Mouse (Mus musculus) gonadal fat pad, adult 2 months (tissue): ENCODE results near the gene Atp5j2. TPM values are rescaled to one million over a fixed set of nuclear protein-coding genes. Genes with fewer than 3 reads are reported as not detected.

ENCODE experiments used
- DNase-seq: peaks from one replicate; pipeline ENCODE4 v3.0.0-alpha.2; 2012; ENCODE audit warnings: low read depth
- polyA plus RNA-seq: library from polyadenylated mRNA; depleted of rRNA; stranded (reverse); fragments of >200 nt; gene quantifications from 2 replicates; pipeline ENCODE4 v1.2.3, GENCODE M21; 2012

Gene Atp5j2
- polyA plus RNA-seq, 1 experiment: 153 TPM

GRCm38 (mm10) chr5:145201321-145201991, 9.6 kb upstream of the Atp5j2 start, which contains the start of gene Zkscan14:
Zkscan14 (minus strand) TSS chr5:145201868.
- DNase-seq: no peak

GRCm38 (mm10) chr5:145200387-145200786, 8.5 kb upstream of the Atp5j2 start:
- DNase-seq: no peak

- no peak for DNase-seq
These were observed 725 bp downstream of the Atp5j2 start for GRCm38 (mm10) chr5:145190875-145191798.

DNA sequence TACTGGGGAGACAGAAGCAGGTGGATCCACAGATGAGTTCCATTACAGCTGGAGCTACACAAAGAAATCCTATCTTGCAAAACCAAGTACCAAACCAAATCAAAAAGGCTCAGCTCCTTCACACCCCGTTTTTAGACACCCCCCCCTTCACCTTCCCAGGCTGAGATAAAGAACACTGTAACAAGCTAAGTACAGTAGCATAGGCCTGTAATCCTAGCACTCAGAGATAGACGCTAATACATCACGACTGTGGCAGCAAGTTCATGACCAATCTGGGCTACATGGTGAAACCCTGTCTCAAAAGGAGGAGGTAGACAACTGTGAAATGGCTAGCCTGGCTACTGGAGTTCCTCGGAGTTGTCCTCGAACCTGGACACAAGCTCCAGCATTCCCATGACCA, 1.5 kb downstream of the Atp5j2 start:
- no peak for DNase-seq

- no peak for DNase-seq
These were observed 2.4 kb downstream of the Atp5j2 start for GRCm38 (mm10) chr5:145189416-145189815.

- DNase-seq: no peak
These were observed 6.6 kb downstream of the Atp5j2 start for GRCm38 (mm10) chr5:145185244-145185643.

DNA sequence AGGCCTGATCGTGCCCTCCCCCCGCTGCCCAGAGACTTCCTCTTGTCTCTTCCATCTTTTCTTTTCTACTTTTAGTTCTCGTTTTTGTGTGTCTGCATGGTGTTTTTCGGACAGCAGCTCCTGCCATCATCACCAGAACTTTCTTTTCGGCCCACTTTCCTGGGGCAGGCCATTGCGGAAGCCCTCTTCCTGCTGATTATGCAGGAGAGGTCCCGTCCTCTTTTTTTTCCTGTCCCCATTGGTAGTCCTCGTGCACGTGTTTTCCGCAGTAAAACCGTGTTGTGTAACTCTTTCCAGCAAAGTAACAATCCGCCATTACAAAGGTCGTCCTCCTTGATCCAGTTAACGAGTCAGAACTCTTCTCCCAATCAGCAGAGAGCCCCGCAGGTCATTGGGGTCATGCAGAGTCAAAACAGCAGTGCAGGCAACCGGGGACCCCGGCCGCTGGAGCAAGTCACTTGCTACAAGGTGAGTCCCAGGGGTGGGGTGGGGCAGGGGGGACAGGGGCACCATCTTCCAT, 13.3 kb downstream of the Atp5j2 start:
- DNase-seq: no peak

GRCm38 (mm10) chr5:145167306-145167661, 24.6 kb downstream of the Atp5j2 start:
- no peak for DNase-seq

DNA sequence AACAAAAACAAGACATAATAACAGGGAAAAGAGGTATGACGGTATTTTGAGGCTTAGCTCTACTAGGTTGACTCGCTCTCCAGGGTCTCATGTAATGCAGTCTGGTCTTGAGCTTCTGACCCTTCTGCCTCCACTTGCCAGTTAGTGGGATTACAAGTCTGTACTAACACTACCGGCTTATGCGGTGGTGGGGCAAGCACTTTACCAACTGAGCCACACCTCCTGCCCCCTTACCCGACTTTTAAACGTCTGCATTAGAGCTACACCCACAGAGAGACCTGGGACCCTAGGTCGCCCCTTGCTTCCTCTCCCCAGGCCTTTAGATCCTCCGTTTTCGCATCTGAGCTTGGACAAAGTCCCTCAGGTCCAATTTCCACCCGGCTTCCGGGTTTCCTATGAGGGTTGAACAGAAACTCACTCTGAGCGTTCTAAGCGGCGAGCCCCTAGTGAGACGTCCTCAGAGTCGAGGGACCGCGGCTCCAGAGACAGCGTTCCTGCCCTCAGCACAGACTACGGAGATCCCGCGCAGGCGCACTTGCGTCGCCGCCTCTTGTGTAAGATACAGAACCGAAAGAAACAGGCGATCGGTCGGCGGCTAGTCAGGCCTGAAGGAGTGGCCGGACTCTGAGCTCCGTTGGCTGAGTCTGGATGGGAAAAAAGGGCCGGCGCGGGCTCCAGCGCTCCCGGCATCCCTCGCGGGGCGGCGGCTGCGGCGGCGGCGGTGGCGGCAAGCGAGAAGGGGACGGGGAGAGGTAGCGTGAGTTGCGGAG, 25.1 kb downstream of the Atp5j2 start, which contains the start of the genes Ptcd1 and Cpsf4:
Gene Ptcd1 (minus strand): TSS at position 573 of the 770 bp plus-strand sequence.
Gene Cpsf4 (plus strand): TSS at position 678 of the 770 bp plus-strand sequence.
- peak; percentile 70 for DNase-seq

GRCm38 (mm10) chr5:145165184-145165583, 26.7 kb downstream of the Atp5j2 start:
- DNase-seq: no peak

DNA sequence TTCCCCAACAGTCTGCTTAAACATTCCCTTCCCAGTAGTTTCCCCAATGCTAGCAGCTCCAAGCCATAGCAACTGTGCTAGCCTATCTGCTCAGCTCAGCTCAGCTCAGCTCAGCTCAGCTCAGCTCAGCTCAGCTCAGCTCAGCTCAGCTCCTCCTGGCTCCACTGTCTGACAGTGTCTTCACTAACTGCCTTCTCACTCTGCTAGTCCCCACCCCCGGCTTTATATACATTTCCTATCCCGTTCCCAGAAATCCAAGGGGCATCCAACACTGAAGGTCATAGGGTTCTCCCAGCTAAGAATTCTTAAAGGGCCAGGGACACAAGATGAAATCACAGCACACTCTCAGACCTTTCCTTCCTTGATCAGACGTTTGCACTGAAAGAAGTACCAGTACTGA, 27.2 kb downstream of the Atp5j2 start:
- DNase-seq: no peak

DNA sequence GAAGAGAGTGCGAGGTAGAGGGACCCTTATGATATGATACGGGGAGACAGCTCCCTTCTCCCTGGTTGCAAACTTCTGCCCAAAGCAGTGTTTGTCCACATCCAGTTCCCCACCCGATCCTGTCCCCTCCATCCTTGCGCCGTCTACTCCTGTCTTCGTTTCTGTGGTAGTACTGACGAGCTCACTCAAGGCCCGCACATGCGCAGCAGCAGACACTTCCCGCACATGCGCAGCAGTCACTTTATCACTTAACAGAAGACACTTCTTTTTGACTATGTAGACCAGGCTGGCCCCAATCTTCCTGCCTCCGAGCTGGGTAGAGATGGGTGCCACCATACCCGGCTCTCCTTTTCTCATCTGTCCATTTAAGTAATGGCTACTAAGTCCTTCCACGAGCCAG, 30.5 kb downstream of the Atp5j2 start:
- no peak for DNase-seq

DNA sequence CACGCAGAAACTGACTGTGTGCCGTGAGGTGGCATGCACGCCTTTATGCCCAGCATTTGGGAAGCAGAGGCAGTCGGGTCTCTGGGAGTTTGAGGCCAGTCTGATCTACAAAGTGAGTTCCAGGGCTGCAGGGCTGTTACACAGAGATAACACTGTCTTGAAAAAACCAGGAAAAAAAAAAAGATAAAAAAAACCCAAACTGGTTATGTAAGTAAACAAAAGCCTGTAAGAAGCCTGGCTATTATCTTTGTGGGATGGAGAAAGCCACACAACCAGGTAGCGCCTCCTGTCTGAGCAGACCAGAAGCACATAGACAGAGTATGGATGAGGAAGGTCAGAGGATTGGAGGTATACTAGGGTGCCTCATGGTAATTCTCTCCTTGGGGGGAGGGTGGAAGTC, 39.2 kb downstream of the Atp5j2 start:
- no peak for DNase-seq

- DNase-seq: no peak
These were observed 42.6 kb downstream of the Atp5j2 start for GRCm38 (mm10) chr5:145149294-145149693.

- no peak for DNase-seq
These were observed 44.1 kb downstream of the Atp5j2 start for GRCm38 (mm10) chr5:145147748-145148147.

DNA sequence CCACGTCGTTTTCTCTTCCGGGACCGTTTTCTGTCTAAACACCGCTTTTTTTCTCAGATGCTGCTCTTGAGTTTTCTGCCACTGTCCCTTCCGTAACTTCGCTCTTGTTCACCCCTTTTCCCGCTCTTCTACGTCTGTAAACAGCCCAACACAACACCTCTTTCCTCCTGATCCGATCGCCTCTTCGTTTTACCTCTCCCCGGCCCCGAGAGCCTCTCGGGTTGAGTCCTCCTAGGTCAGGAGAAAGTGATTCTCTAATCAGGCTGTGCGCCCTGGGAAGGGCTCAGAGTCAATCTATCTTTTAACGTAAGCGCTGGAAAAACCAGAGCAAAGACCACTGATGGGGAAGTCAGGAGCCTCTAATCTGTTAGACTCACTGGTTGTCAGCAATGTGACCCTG, 51.3 kb downstream of the Atp5j2 start:
- no peak for DNase-seq

- no peak for DNase-seq
These were observed 52.0 kb downstream of the Atp5j2 start, which contains the start of the genes Pdap1 and Bud31 for GRCm38 (mm10) chr5:145139571-145140519. Pdap1 (minus strand) TSS chr5:145140238. Bud31 (plus strand) TSS chr5:145140362.

- DNase-seq: no peak
These were observed 53.0 kb downstream of the Atp5j2 start for GRCm38 (mm10) chr5:145138836-145139235.
